Comparison of ENCODE assay signal across 14 mouse cellular contexts in genomic region chr12:104997641-104998293, GRCm38 (mm10). TPM values are rescaled to one million over a fixed set of nuclear protein-coding genes. Genes with fewer than 3 reads are reported as not detected.
DNase-seq lines count a peak whose midpoint lies in the region; ATAC-seq and TF ChIP-seq lines count a peak whose summit lies in the region.
"Had no signal": no experiment of that assay in that cellular context is flagged by ENCODE, and none has a peak within 500 bp of the region (broad histone marks: within the 10 kb centered on the region; RNA-seq: fewer than 3 reads in every experiment).

No protein-coding gene starts in this region.

- H3K27me3 ChIP-seq in liver, postnatal 0 days (ENCODE audit: insufficient read depth, low read length) = no peaks in the 10 kb centered on the region
- peaks cover 15% of the 10 kb centered on the region; the same call in 1 of the 2 replicates for H3K27me3 ChIP-seq in forebrain, embryonic 10.5 days (ENCODE audit: poor library complexity, severe bottlenecking)

- no peak overlapping the region; the same call in 1 of the 2 replicates for H3K9ac ChIP-seq in liver, postnatal 0 days (replicated peaks)
- H3K9ac ChIP-seq: heart, embryonic 12.5 days; limb, embryonic 13.5 days had no signal

- no peak for TF ChIP-seq EP300 in liver, postnatal 0 days (IDR thresholded peaks at IDR 0.05; ENCODE audit: low read depth)

- no peak for TF ChIP-seq CTCF in liver, postnatal 0 days (IDR thresholded peaks at IDR 0.05; ENCODE audit: low read depth)

- H3K4me1 ChIP-seq in liver, postnatal 0 days (ENCODE audit: insufficient read depth) = peaks cover 79% of the 10 kb centered on the region
- H3K4me1 ChIP-seq in forebrain, embryonic 10.5 days = peaks cover 32% of the 10 kb centered on the region

- H3K27ac ChIP-seq in liver, postnatal 0 days (ENCODE audit: low read depth) = peak overlapping the region; percentile 8; the same call in 1 of the 2 replicates
- H3K27ac ChIP-seq in forebrain, embryonic 10.5 days = no peak overlapping the region
- H3K27ac ChIP-seq: layer of hippocampus, adult 2 months; limb, embryonic 13.5 days had no signal

- no peaks in the 10 kb centered on the region for H3K36me3 ChIP-seq in liver, postnatal 0 days (replicated peaks; ENCODE audit: insufficient read depth, low read length)
- no peaks in the 10 kb centered on the region for H3K36me3 ChIP-seq in forebrain, embryonic 10.5 days (replicated peaks)
- H3K36me3 ChIP-seq: heart, embryonic 12.5 days; limb, embryonic 13.5 days had no signal

- peak; percentile 72 for DNase-seq in 416B (ENCODE audit: low read depth)
- DNase-seq in ES-CJ7 (ENCODE audit: low read depth, low spot score) = peak; percentile 51
- no peak for DNase-seq in liver, postnatal 0 days
- DNase-seq in right cerebral cortex, postnatal 25 days = no peak
- DNase-seq in kidney, postnatal 4 days = no peak
- DNase-seq in lung, postnatal 14 days = no peak
- no peak for DNase-seq in forebrain, embryonic 10.5 days (ENCODE audit: extremely low spot score, low spot score)
- DNase-seq: adrenal gland, postnatal 14 days; lung, postnatal 4 days had no signal

- H3K4me3 ChIP-seq in liver, postnatal 0 days (ENCODE audit: low read depth, low read length) = no peak overlapping the region
- no peak overlapping the region for H3K4me3 ChIP-seq in forebrain, embryonic 10.5 days
- H3K4me3 ChIP-seq: heart, embryonic 12.5 days; layer of hippocampus, adult 2 months; limb, embryonic 13.5 days had no signal

- ATAC-seq in hematopoietic stem cell, adult 5-6 weeks (replicated peaks in 1 of 2; ENCODE audit: insufficient read depth in 1 of 2, low FRiP score in 2 of 2, low TSS enrichment in 1 of 2, low read depth in 1 of 2, poor library complexity in 2 of 2, severe bottlenecking in 2 of 2) = peak; percentile 55 to 56
- ATAC-seq in liver, postnatal 0 days = 0 out of 2 replicates have a peak, but pooled peaks have one; percentile 16
- ATAC-seq: forebrain, embryonic 14.5 days had no signal

- H3K4me2 ChIP-seq in liver, postnatal 0 days (ENCODE audit: low read depth, low read length) = 0 out of 2 replicates have a peak overlapping the region, but pooled peaks have one; percentile 18
- H3K4me2 ChIP-seq: heart, embryonic 12.5 days; limb, embryonic 13.5 days had no signal

- no peaks in the 10 kb centered on the region for H3K9me3 ChIP-seq in liver, postnatal 0 days (ENCODE audit: low read length)
- no peaks in the 10 kb centered on the region for H3K9me3 ChIP-seq in forebrain, embryonic 10.5 days
- H3K9me3 ChIP-seq: heart, embryonic 12.5 days; limb, embryonic 13.5 days had no signal

- 51% methylated on average over 10 of the region's 10 CpGs for WGBS in liver, postnatal 0 days (ENCODE audit: insufficient replicate concordance)
- WGBS in forebrain, embryonic 10.5 days = 92% methylated on average over 10 of the region's 10 CpGs

RNA-seq across cellular contexts. Expression of gene Syne3, which starts 11.8 kb away (rescaled TPM):
- 33.1 TPM in 2 replicates for total RNA-seq in hematopoietic stem cell, adult 5-6 weeks (2017)
- polyA plus RNA-seq in liver, postnatal 0 days (2015; fragmentation: Nextera tagmentation; extraction: Ambion mirVana) = 1.3 and 2.3 TPM in 2 replicates
- 0.10 and 0.27 TPM in 2 replicates for polyA plus RNA-seq in forebrain, embryonic 10.5 days (2016; fragmentation: Nextera tagmentation; extraction: Ambion mirVana)

RNA-seq across cellular contexts. Expression of gene Glrx5, which starts 34.7 kb away (rescaled TPM):
- total RNA-seq in hematopoietic stem cell, adult 5-6 weeks (2017) = 24.0 and 26.5 TPM in 2 replicates
- polyA plus RNA-seq in liver, postnatal 0 days (2015; fragmentation: Nextera tagmentation; extraction: Ambion mirVana) = 349 and 355 TPM in 2 replicates
- polyA plus RNA-seq in forebrain, embryonic 10.5 days (2016; fragmentation: Nextera tagmentation; extraction: Ambion mirVana) = 234 and 235 TPM in 2 replicates

Comparison
In these comparisons a context has a peak if more than half of its experiments do, and no peak if none do; other contexts are left out.
1. DNase-seq: peak in 416B (single experiment) and ES-CJ7 (single experiment); none in liver, postnatal 0 days (single experiment), right cerebral cortex, postnatal 25 days (single experiment), kidney, postnatal 4 days (0 of 2), lung, postnatal 14 days (single experiment) and forebrain, embryonic 10.5 days (single experiment).